Mouse (Mus musculus): ENCODE measurements around the gene Rd3. TPM values are rescaled to one million over a fixed set of nuclear protein-coding genes. Genes with fewer than 3 reads are reported as not detected.

Gene Rd3
- polyA plus RNA-seq, 1 experiment from 2014 or later: 0.60 TPM

- no peak overlapping the region for H3K4me2 ChIP-seq (replicated peaks)
- 0 out of 2 replicates have a peak, but pooled peaks cover 6% of the 10 kb centered on the region for H3K4me1 ChIP-seq
- no peak overlapping the region for H3K9ac ChIP-seq
- no peaks in the 10 kb centered on the region for H3K36me3 ChIP-seq
- no peak overlapping the region for H3K4me3 ChIP-seq
- no peak overlapping the region for H3K27ac ChIP-seq
- H3K27me3 ChIP-seq: no peaks in the 10 kb centered on the region
- WGBS: 56% methylated on average over 5 of the region's 5 CpGs
- ATAC-seq (ENCODE audit: low FRiP score, low read depth): no peak
- H3K9me3 ChIP-seq: no peaks in the 10 kb centered on the region
Measured at GRCm38 (mm10) chr1:191969939-191970338, 7.2 kb upstream of the Rd3 start.

GRCm38 (mm10) chr1:191974509-191975405 lies 2.4 kb upstream of the Rd3 start:
- 67% methylated on average over 13 of the region's 13 CpGs for WGBS
- peaks cover 17% of the 10 kb centered on the region for H3K4me1 ChIP-seq
- H3K27me3 ChIP-seq: no peaks in the 10 kb centered on the region
- H3K9me3 ChIP-seq: no peaks in the 10 kb centered on the region
- H3K27ac ChIP-seq: no peak overlapping the region
- H3K9ac ChIP-seq: no peak overlapping the region
- H3K4me3 ChIP-seq: no peak overlapping the region
- H3K4me2 ChIP-seq (replicated peaks): no peak overlapping the region
- H3K36me3 ChIP-seq: no peaks in the 10 kb centered on the region
- no peak for ATAC-seq (ENCODE audit: low FRiP score, low read depth)

- Histone ChIP-seq H3K27me3 (peaks cover 17% of the 10 kb centered on the region), H3K4me1 (peaks cover 29% of the 10 kb centered on the region), H3K4me2 (replicated peaks) (no peak overlapping the region), H3K27ac (peak overlapping the region; percentile 15; the same call in 1 of the 2 replicates), H3K9ac (no peak overlapping the region), H3K36me3 (no peaks in the 10 kb centered on the region), H3K9me3 (no peaks in the 10 kb centered on the region), H3K4me3 (no peak overlapping the region)
- ATAC-seq (ENCODE audit: low FRiP score, low read depth): peak; percentile 85
- 25% methylated on average over 6 of the region's 6 CpGs for WGBS
Measured at GRCm38 (mm10) chr1:191981426-191982102, 4.4 kb downstream of the Rd3 start.

GRCm38 (mm10) chr1:191986674-191987480 lies 9.7 kb downstream of the Rd3 start:
- no peak overlapping the region for H3K4me2 ChIP-seq (replicated peaks)
- H3K4me1 ChIP-seq: peaks cover 4% of the 10 kb centered on the region; the same call in 1 of the 2 replicates
- no peak overlapping the region for H3K9ac ChIP-seq
- peaks cover 17% of the 10 kb centered on the region for H3K27me3 ChIP-seq
- no peaks in the 10 kb centered on the region for H3K36me3 ChIP-seq
- 70% methylated on average over 8 of the region's 8 CpGs for WGBS
- no peak overlapping the region for H3K4me3 ChIP-seq
- H3K27ac ChIP-seq: no peak overlapping the region
- no peak for ATAC-seq (ENCODE audit: low FRiP score, low read depth)
- H3K9me3 ChIP-seq: no peaks in the 10 kb centered on the region

DNA sequence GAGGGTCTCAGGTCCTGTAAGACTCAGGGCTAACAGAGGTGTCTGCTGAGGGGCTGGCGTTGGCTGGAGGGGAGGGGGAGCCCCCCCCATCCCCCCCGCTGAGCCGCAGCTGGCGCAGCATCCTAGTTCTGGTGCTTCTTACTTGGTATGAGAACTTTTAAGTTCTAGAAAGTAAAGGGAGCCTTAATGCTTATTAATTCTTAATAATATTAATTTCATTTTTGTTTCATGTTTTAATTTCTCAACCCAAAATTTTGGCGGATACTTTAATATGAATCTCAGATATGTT lies 10.3 kb downstream of the Rd3 start:
- ATAC-seq (ENCODE audit: low FRiP score, low read depth): no peak
- Histone ChIP-seq H3K27ac (no peak overlapping the region), H3K9ac (no peak overlapping the region), H3K4me2 (replicated peaks) (no peak overlapping the region), H3K27me3 (peaks cover 17% of the 10 kb centered on the region), H3K9me3 (no peaks in the 10 kb centered on the region), H3K36me3 (no peaks in the 10 kb centered on the region), H3K4me1 (0 out of 2 replicates have a peak, but pooled peaks cover 5% of the 10 kb centered on the region), H3K4me3 (no peak overlapping the region)
- WGBS: 57% methylated on average over 5 of the region's 5 CpGs

- Histone ChIP-seq H3K4me3 (no peak overlapping the region), H3K36me3 (no peaks in the 10 kb centered on the region), H3K4me1 (0 out of 2 replicates have a peak, but pooled peaks cover 4% of the 10 kb centered on the region), H3K27ac (no peak overlapping the region), H3K9ac (no peak overlapping the region), H3K9me3 (no peaks in the 10 kb centered on the region), H3K4me2 (replicated peaks) (no peak overlapping the region; the same call in 1 of the 2 replicates), H3K27me3 (peaks cover 17% of the 10 kb centered on the region)
- no peak for ATAC-seq (ENCODE audit: low FRiP score, low read depth)
- WGBS: 90% methylated on average over 3 of the region's 3 CpGs
Measured at GRCm38 (mm10) chr1:191988646-191989045, 11.5 kb downstream of the Rd3 start.

GRCm38 (mm10) chr1:191989060-191989459 lies 11.9 kb downstream of the Rd3 start:
- no peaks in the 10 kb centered on the region for H3K9me3 ChIP-seq
- no peak overlapping the region for H3K9ac ChIP-seq
- 0 out of 2 replicates have a peak, but pooled peaks cover 4% of the 10 kb centered on the region for H3K4me1 ChIP-seq
- peaks cover 17% of the 10 kb centered on the region for H3K27me3 ChIP-seq
- 92% methylated on average over 5 of the region's 5 CpGs for WGBS
- ATAC-seq (ENCODE audit: low FRiP score, low read depth): no peak
- no peaks in the 10 kb centered on the region for H3K36me3 ChIP-seq
- H3K4me2 ChIP-seq (replicated peaks): peak overlapping the region; percentile 68
- no peak overlapping the region for H3K27ac ChIP-seq
- peak overlapping the region; percentile 61; the same call in 1 of the 2 replicates for H3K4me3 ChIP-seq

- under 1% methylated on average over 22 of the region's 22 CpGs for WGBS
- H3K4me1 ChIP-seq: 0 out of 2 replicates have a peak, but pooled peaks cover 4% of the 10 kb centered on the region
- peak overlapping the region; percentile 61 for H3K4me3 ChIP-seq
- H3K27ac ChIP-seq: peak overlapping the region; percentile 83; the same call in 1 of the 2 replicates
- H3K27me3 ChIP-seq: peaks cover 9% of the 10 kb centered on the region
- peak overlapping the region; percentile 68 for H3K4me2 ChIP-seq (replicated peaks)
- H3K36me3 ChIP-seq: no peaks in the 10 kb centered on the region
- peak; percentile 96 for ATAC-seq (ENCODE audit: low FRiP score, low read depth)
- peak overlapping the region; percentile 73 for H3K9ac ChIP-seq
- no peaks in the 10 kb centered on the region for H3K9me3 ChIP-seq
Measured at GRCm38 (mm10) chr1:191989994-191990393, 12.8 kb downstream of the Rd3 start.

- ATAC-seq (ENCODE audit: low FRiP score, low read depth): no peak
- Histone ChIP-seq H3K4me2 (replicated peaks) (no peak overlapping the region), H3K4me1 (0 out of 2 replicates have a peak, but pooled peaks cover 4% of the 10 kb centered on the region), H3K9ac (peak overlapping the region; percentile 13; the same call in 1 of the 2 replicates), H3K4me3 (no peak overlapping the region), H3K27me3 (no peaks in the 10 kb centered on the region), H3K27ac (no peak overlapping the region), H3K9me3 (no peaks in the 10 kb centered on the region), H3K36me3 (peaks cover 5% of the 10 kb centered on the region; the same call in 1 of the 2 replicates)
- 72% methylated on average over 7 of the region's 7 CpGs for WGBS
Measured at GRCm38 (mm10) chr1:191992040-191992780, 15.0 kb downstream of the Rd3 start.

DNA sequence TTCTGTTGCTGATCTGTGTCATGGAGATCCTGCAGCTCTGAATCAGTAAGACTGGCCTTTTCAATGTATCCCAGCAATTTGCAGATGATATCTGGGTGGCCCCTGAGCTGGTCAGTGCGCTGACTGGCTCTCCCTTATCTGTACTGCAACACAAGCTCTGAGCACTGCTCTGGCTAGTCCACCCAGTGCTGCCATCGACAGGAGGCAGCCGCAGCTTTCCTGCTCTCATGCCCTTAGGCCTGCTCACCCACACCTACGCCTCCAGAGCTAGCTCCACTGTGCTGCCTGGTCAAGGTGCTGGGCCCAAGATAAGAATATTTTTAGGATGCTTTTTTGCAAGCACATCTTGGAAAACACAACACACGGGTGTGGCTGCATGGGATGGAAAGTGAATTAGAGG lies 17.3 kb downstream of the Rd3 start:
- Histone ChIP-seq H3K9me3 (no peaks in the 10 kb centered on the region), H3K36me3 (peaks cover 26% of the 10 kb centered on the region), H3K4me2 (replicated peaks) (no peak overlapping the region), H3K27me3 (no peaks in the 10 kb centered on the region), H3K9ac (no peak overlapping the region), H3K27ac (no peak overlapping the region), H3K4me3 (no peak overlapping the region), H3K4me1 (0 out of 2 replicates have a peak, but pooled peaks cover 4% of the 10 kb centered on the region)
- WGBS: 81% methylated on average over 5 of the region's 5 CpGs
- ATAC-seq (ENCODE audit: low FRiP score, low read depth): no peak

DNA sequence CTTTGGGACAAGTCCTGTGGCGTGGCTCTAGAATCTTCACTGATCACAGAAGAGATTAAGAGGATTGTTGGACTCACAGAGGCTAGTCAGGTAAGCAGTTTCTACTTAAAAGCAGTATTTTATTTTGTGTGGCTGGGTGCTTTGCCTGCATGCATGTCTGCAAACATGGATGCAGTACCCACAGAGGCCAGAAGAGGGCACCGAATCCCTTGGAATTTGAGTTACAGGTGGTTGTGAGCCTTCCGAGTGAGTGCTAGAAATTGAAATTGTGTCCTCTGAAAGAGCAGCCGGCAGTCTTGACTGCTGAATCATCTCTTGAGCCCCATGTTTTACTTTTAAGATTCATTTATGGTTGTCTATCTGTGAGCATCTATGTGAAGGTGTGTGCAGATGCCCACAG lies 18.3 kb downstream of the Rd3 start:
- Histone ChIP-seq H3K9me3 (no peaks in the 10 kb centered on the region), H3K4me2 (replicated peaks) (no peak overlapping the region), H3K27me3 (no peaks in the 10 kb centered on the region), H3K4me3 (no peak overlapping the region), H3K4me1 (0 out of 2 replicates have a peak, but pooled peaks cover 4% of the 10 kb centered on the region), H3K36me3 (peaks cover 33% of the 10 kb centered on the region), H3K27ac (no peak overlapping the region), H3K9ac (no peak overlapping the region)
- ATAC-seq (ENCODE audit: low FRiP score, low read depth): no peak
- 63% methylated on average over 4 of the region's 4 CpGs for WGBS

Data from limb, embryonic 13.5 days (tissue).